Mouse (Mus musculus) telencephalon, adult 2 months (tissue): ENCODE data around the gene Olfr311.

ENCODE experiments used
- DNase-seq: peaks from one replicate; pipeline ENCODE4 v3.0.0-alpha.2; 2011; ENCODE audit warnings: low read depth, low spot score

Olfr311 gene

DNA sequence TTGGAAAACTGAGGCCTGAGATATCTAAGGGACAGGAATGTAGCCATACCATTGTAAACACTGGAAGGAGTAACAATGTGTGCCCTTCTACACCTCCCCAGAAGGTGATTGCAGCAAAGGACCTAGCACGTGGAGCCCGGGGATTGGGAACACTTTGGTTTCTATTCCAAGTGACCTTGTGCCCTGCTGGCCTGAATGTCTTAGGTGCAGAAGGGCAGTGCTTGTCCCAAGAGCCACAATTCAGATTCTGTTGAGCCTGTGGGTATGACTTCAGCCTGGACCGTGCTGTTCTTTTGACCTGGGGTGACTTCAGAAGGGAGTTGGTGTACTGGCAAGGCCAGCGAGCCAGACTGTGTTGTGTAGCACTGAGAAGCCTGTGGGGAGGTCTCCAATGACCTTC lies 31.9 kb downstream of the Olfr311 start:
- no peak for DNase-seq

DNA sequence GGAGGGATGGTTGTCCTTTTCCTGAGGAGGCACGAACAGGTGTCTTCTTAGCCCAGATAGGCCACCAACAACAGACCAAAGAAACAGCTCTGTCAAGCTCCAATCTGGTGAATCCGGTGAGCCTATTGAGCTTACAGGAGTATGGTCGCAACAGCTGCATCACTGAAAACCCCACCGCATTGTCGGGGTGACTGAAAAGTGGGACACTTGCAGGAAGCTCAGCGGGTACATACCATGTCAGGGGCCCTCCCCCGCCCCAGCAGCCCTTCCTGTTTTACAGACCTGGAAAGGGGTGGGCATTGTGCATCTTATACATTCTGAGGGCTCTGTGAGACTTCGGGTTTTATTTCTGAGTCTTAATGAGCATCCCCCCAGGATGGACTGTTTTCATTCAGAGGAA lies 44.7 kb downstream of the Olfr311 start:
- DNase-seq = no peak

DNA sequence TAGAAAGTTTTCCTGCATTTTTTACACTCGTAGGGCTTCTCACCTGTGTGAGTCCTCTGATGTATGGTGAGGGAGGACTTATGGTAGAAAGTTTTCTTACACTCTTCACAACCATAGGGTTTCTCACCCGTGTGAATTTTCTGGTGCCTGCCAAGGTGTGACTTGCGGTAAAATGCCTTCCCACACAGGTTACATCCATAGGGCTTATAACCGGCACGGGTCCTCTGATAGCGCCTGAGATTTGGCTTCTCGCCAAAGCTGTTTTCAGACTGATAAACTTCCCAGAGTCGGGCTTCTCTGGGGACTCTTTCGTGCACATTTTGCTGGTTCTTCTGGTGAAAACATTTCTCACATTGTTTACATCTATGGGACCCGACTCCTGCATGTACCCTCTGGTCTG lies 51.5 kb downstream of the Olfr311 start:
- no peak for DNase-seq
